14 mouse cellular contexts compared by ENCODE assay signal in genomic region chr17:31865636-31866035, GRCm38 (mm10). TPM values are rescaled to one million over a fixed set of nuclear protein-coding genes. Genes with fewer than 3 reads are reported as not detected.
A peak's percentile ranks its signal among the peaks of the same experiment; 100 is the strongest.
DNase-seq lines count a peak whose midpoint lies in the region; ATAC-seq and TF ChIP-seq lines count a peak whose summit lies in the region.
"Had no signal": no experiment of that assay in that cellular context is flagged by ENCODE, and none has a peak within 500 bp of the region (broad histone marks: within the 10 kb centered on the region; RNA-seq: fewer than 3 reads in every experiment).

No protein-coding gene starts in this region.

- no peak overlapping the region for H3K4me2 ChIP-seq in heart, postnatal 0 days (ENCODE audit: low read depth, low read length)
- H3K4me2 ChIP-seq: limb, embryonic 12.5 days had no signal

- intact Hi-C loops in heart, postnatal 10 days (cut with DNase I) = no loop called here

- no peak for TF ChIP-seq CTCF in heart, postnatal 0 days (IDR thresholded peaks at IDR 0.05; ENCODE audit: low read depth)

- no peak for TF ChIP-seq EP300 in heart, postnatal 0 days (IDR thresholded peaks at IDR 0.05; ENCODE audit: low read depth)

- DNase-seq in heart, embryonic 10.5 days (ENCODE audit: low spot score) = no peak
- no peak for DNase-seq in heart, postnatal 10 days
- peak; percentile 26 to 52 for DNase-seq in kidney, postnatal 4 days
- no peak for DNase-seq in kidney, adult 11 months
- DNase-seq in R1 (ENCODE audit: low read depth, low spot score) = peak; percentile 77
- no peak for DNase-seq in heart, postnatal 0 days (ENCODE audit: low spot score)
- no peak for DNase-seq in thymus, postnatal 10 days (ENCODE audit: low spot score in 2 of 2)
- DNase-seq: cerebellum, adult 8-10 months; embryo, embryonic 11 days; layer of hippocampus, postnatal 36 days had no signal

- H3K4me3 ChIP-seq in heart, embryonic 10.5 days = no peak overlapping the region
- H3K4me3 ChIP-seq in heart, postnatal 0 days (ENCODE audit: low read depth, low read length) = no peak overlapping the region
- H3K4me3 ChIP-seq: erythroblast, embryonic 14.5 days; limb, embryonic 12.5 days; midbrain, embryonic 10.5 days; myocyte had no signal

- H3K9ac ChIP-seq in heart, postnatal 0 days (replicated peaks; ENCODE audit: low read depth, low read length) = no peak overlapping the region
- H3K9ac ChIP-seq: limb, embryonic 12.5 days had no signal

- 63% methylated on average over 7 of the region's 7 CpGs for WGBS in heart, embryonic 10.5 days
- 59% methylated on average over 7 of the region's 7 CpGs for WGBS in heart, postnatal 0 days

- H3K36me3 ChIP-seq in heart, embryonic 10.5 days = no peaks in the 10 kb centered on the region
- no peaks in the 10 kb centered on the region for H3K36me3 ChIP-seq in heart, postnatal 0 days (replicated peaks; ENCODE audit: control insufficient read depth, insufficient read depth, low read length)
- H3K36me3 ChIP-seq: limb, embryonic 12.5 days; midbrain, embryonic 10.5 days had no signal

- H3K27ac ChIP-seq in heart, embryonic 10.5 days = peak overlapping the region; percentile 30; the same call in 1 of the 2 replicates
- H3K27ac ChIP-seq in heart, postnatal 0 days (ENCODE audit: low read depth) = no peak overlapping the region
- H3K27ac ChIP-seq: limb, embryonic 12.5 days; midbrain, embryonic 10.5 days had no signal

- H3K4me1 ChIP-seq in heart, embryonic 10.5 days = peaks cover 54% of the 10 kb centered on the region
- peaks cover 18% of the 10 kb centered on the region for H3K4me1 ChIP-seq in heart, postnatal 0 days (ENCODE audit: control insufficient read depth, insufficient read depth)

- no peaks in the 10 kb centered on the region for H3K27me3 ChIP-seq in heart, embryonic 10.5 days (ENCODE audit: insufficient read depth, poor library complexity, severe bottlenecking)
- no peaks in the 10 kb centered on the region for H3K27me3 ChIP-seq in heart, postnatal 0 days (ENCODE audit: control insufficient read depth, insufficient read depth, low read length)
- H3K27me3 ChIP-seq: limb, embryonic 12.5 days had no signal

- ATAC-seq in heart, postnatal 0 days (ENCODE audit: insufficient read depth, low read depth) = peak; percentile 66

- H3K9me3 ChIP-seq in heart, embryonic 10.5 days = no peaks in the 10 kb centered on the region
- no peaks in the 10 kb centered on the region for H3K9me3 ChIP-seq in heart, postnatal 0 days (replicated peaks; ENCODE audit: control insufficient read depth, low read length)
- H3K9me3 ChIP-seq: limb, embryonic 12.5 days; midbrain, embryonic 10.5 days had no signal

RNA-seq across cellular contexts. Expression of gene Sik1, which starts 10.0 kb away (rescaled TPM):
- 20.9 and 22.0 TPM in 2 replicates for polyA plus RNA-seq in heart, embryonic 10.5 days (2016; fragmentation: Nextera tagmentation; extraction: Ambion mirVana)
- total RNA-seq in heart, postnatal 10 days (2021) = 10 to 100 TPM; 33.6 to 45.9 TPM
- total RNA-seq in heart, postnatal 0 days (2014; rRNA removed; ENCODE audit: low replicate concordance) = 31.9 and 47.6 TPM in 2 replicates
- 7.7 and 10.9 TPM in 2 replicates for polyA plus RNA-seq in heart, postnatal 0 days (2015; fragmentation: Nextera tagmentation; extraction: Ambion mirVana)

Comparison
In these comparisons a context has a peak if more than half of its experiments do, and no peak if none do; other contexts are left out.
1. DNase-seq: peak in kidney, postnatal 4 days (2 of 2) and R1 (single experiment); none in heart, embryonic 10.5 days (single experiment), heart, postnatal 10 days (0 of 2), kidney, adult 11 months (single experiment), heart, postnatal 0 days (single experiment) and thymus, postnatal 10 days (0 of 2).